Mouse (Mus musculus) cerebellum, adult 2 months (tissue): ENCODE data around the gene Clgn. TPM values are rescaled to one million over a fixed set of nuclear protein-coding genes. Genes with fewer than 3 reads are reported as not detected.

Source experiments
- DNase-seq, 2 experiments: peaks; one replicate each; pipeline ENCODE4 v3.0.0; 2021
- H3K27ac ChIP-seq: fragments of 200-500 bp; 2 replicates; pipeline ENCODE4 v1.5.1; 2012; ENCODE audit warnings: low read length, control low read depth, inconsistent platforms; ENCODE audit not compliant: insufficient read depth
- H3K27me3 ChIP-seq: fragments of 200-500 bp; 2 replicates; pipeline ENCODE4 v1.6.1; 2012; ENCODE audit warnings: inconsistent platforms, mild to moderate bottlenecking, low read length, moderate library complexity; ENCODE audit not compliant: control insufficient read depth, insufficient read depth
- H3K4me1 ChIP-seq: fragments of 200-500 bp; 2 replicates; pipeline ENCODE4 v1.6.1; 2011; ENCODE audit warnings: low read length; ENCODE audit not compliant: control insufficient read depth, insufficient read depth
- H3K4me3 ChIP-seq: fragments of 200-500 bp; replicated peaks from 2 replicates; pipeline ENCODE3; 2011; ENCODE audit warnings: mild to moderate bottlenecking, low read depth, low read length, control low read depth; ENCODE audit not compliant: insufficient read depth
- CTCF ChIP-seq: fragments of 200-500 bp; IDR thresholded peaks from 2 replicates; pipeline ENCODE4 v1.5.1; 2011; ENCODE audit warnings: low read depth, mild to moderate bottlenecking, control low read depth, low read length, moderate library complexity, borderline replicate concordance; ENCODE audit not compliant: insufficient read depth
- POLR2A ChIP-seq: fragments of 200-500 bp; IDR thresholded peaks from 2 replicates; pipeline ENCODE4 v1.6.1; 2011; ENCODE audit warnings: low read length, control low read depth, borderline replicate concordance; ENCODE audit not compliant: insufficient read depth
- WGBS: fragments of 180-500 bp; shearing (Covaris S2); methylation state at CpG from one replicate; pipeline ENCODE4 v1.1.7; 2018; 5-methylcytosine and 5-hydroxymethylcytosine counted together
- polyA plus RNA-seq: library from polyadenylated mRNA; depleted of rRNA; stranded (reverse); fragments of >200 nt; gene quantifications from 2 replicates; pipeline ENCODE4 v1.2.3, GENCODE M21; 2012

Clgn gene
- polyA plus RNA-seq, 1 experiment = 14.5 TPM

- DNase-seq = no peak
- Histone ChIP-seq H3K4me3 (no peak overlapping the region), H3K27ac (no peak overlapping the region), H3K4me1 (no peaks in the 10 kb centered on the region), H3K27me3 (no peaks in the 10 kb centered on the region; the same call in 1 of the 2 replicates)
- no peak for TF ChIP-seq CTCF
- no peak for TF ChIP-seq POLR2A
- 74% methylated on average over 2 of the region's 2 CpGs for WGBS
Observed at GRCm38 (mm10) chr8:83381016-83381415, 8.7 kb upstream of the Clgn start.

- Histone ChIP-seq H3K27ac (no peak overlapping the region), H3K27me3 (no peaks in the 10 kb centered on the region; the same call in 1 of the 2 replicates), H3K4me1 (no peaks in the 10 kb centered on the region), H3K4me3 (no peak overlapping the region)
- no peak for DNase-seq
- 40% methylated on average over 2 of the region's 2 CpGs for WGBS
- TF ChIP-seq CTCF (no peak), POLR2A (no peak)
Observed at GRCm38 (mm10) chr8:83382850-83383249, 6.8 kb upstream of the Clgn start.

- H3K27me3 ChIP-seq = no peaks in the 10 kb centered on the region
- TF ChIP-seq POLR2A (no peak), CTCF (no peak)
- no peak for DNase-seq
- peak overlapping the region; percentile 92 for H3K4me3 ChIP-seq
- WGBS = 3% methylated on average over 14 of the region's 14 CpGs
- H3K27ac ChIP-seq = no peak overlapping the region
- no peaks in the 10 kb centered on the region for H3K4me1 ChIP-seq
Observed at GRCm38 (mm10) chr8:83390006-83390701, 487 bp downstream of the Clgn start.

- no peak for DNase-seq
- Histone ChIP-seq H3K27ac (no peak overlapping the region), H3K27me3 (no peaks in the 10 kb centered on the region), H3K4me3 (no peak overlapping the region), H3K4me1 (no peaks in the 10 kb centered on the region)
- WGBS = 75% methylated on average over 1 of the region's 1 CpGs
- TF ChIP-seq CTCF (no peak), POLR2A (no peak)
Observed at GRCm38 (mm10) chr8:83392521-83392920, 2.9 kb downstream of the Clgn start.

GRCm38 (mm10) chr8:83394325-83394724 is 4.7 kb downstream of the Clgn start:
- no peaks in the 10 kb centered on the region for H3K4me1 ChIP-seq
- WGBS = 94% methylated on average over 5 of the region's 5 CpGs
- no peaks in the 10 kb centered on the region for H3K27me3 ChIP-seq
- DNase-seq = no peak
- no peak overlapping the region for H3K27ac ChIP-seq
- H3K4me3 ChIP-seq = no peak overlapping the region
- no peak for TF ChIP-seq CTCF
- TF ChIP-seq POLR2A = no peak

GRCm38 (mm10) chr8:83396680-83397079 is 7.0 kb downstream of the Clgn start:
- Histone ChIP-seq H3K27ac (no peak overlapping the region), H3K27me3 (no peaks in the 10 kb centered on the region), H3K4me1 (no peaks in the 10 kb centered on the region), H3K4me3 (no peak overlapping the region)
- 88% methylated on average over 6 of the region's 6 CpGs for WGBS
- DNase-seq = no peak
- TF ChIP-seq POLR2A = no peak

- H3K4me3 ChIP-seq = no peak overlapping the region
- no peak for TF ChIP-seq CTCF
- no peak for TF ChIP-seq POLR2A
- no peaks in the 10 kb centered on the region for H3K27me3 ChIP-seq
- H3K4me1 ChIP-seq = no peaks in the 10 kb centered on the region
- H3K27ac ChIP-seq = no peak overlapping the region
- WGBS = 67% methylated on average over 4 of the region's 4 CpGs
- no peak for DNase-seq
Observed at GRCm38 (mm10) chr8:83397726-83398125, 8.1 kb downstream of the Clgn start.

GRCm38 (mm10) chr8:83405548-83405947 is 15.9 kb downstream of the Clgn start:
- H3K4me1 ChIP-seq = no peaks in the 10 kb centered on the region
- H3K27ac ChIP-seq = no peak overlapping the region
- TF ChIP-seq CTCF (no peak), POLR2A (no peak)
- no peak for DNase-seq
- H3K27me3 ChIP-seq = no peaks in the 10 kb centered on the region
- H3K4me3 ChIP-seq = no peak overlapping the region
- WGBS = 91% methylated on average over 10 of the region's 10 CpGs

- no peak for DNase-seq
- peak; percentile 20; the same call in 1 of the 2 replicates for TF ChIP-seq CTCF
- no peak for TF ChIP-seq POLR2A
- WGBS = 38% methylated on average over 6 of the region's 6 CpGs
Observed at GRCm38 (mm10) chr8:83406836-83407235, 17.2 kb downstream of the Clgn start.

More at GRCm38 (mm10) chr8:83406836-83407235, 17.2 kb downstream of the Clgn start:
- Histone ChIP-seq H3K4me1 (no peaks in the 10 kb centered on the region), H3K4me3 (no peak overlapping the region), H3K27ac (no peak overlapping the region), H3K27me3 (no peaks in the 10 kb centered on the region)
